Mouse (Mus musculus): ENCODE measurements around the gene Cbx2. TPM values are rescaled to one million over a fixed set of nuclear protein-coding genes. Genes with fewer than 3 reads are reported as not detected.

Cbx2 gene
- polyA plus RNA-seq, 1 experiment from 2014 or later: 44.4 TPM

- Histone ChIP-seq H3K4me2 (replicated peaks; ENCODE audit: low read depth, low read length) (no peak overlapping the region), H3K9me3 (ENCODE audit: control insufficient read depth, low read length) (no peaks in the 10 kb centered on the region), H3K9ac (ENCODE audit: low read depth, low read length) (no peak overlapping the region), H3K27ac (ENCODE audit: low read depth, low read length) (no peak overlapping the region), H3K27me3 (ENCODE audit: control insufficient read depth, insufficient read depth, low read length) (peaks cover 78% of the 10 kb centered on the region), H3K4me1 (replicated peaks; ENCODE audit: control insufficient read depth, insufficient read depth, low read length) (peaks cover 26% of the 10 kb centered on the region), H3K36me3 (ENCODE audit: control insufficient read depth, insufficient read depth, low read length) (no peaks in the 10 kb centered on the region), H3K4me3 (ENCODE audit: low read depth, low read length) (no peak overlapping the region)
- ATAC-seq (ENCODE audit: low FRiP score) (no peak), DNase-seq (ENCODE audit: low spot score) (no peak)
- 4% methylated on average over 4 of the region's 4 CpGs for WGBS
These were observed 20.4 kb downstream of the Cbx2 start for GRCm38 (mm10) chr11:119043273-119043540.

GRCm38 (mm10) chr11:119043761-119044550, 21.2 kb downstream of the Cbx2 start:
- Histone ChIP-seq H3K9me3 (ENCODE audit: control insufficient read depth, low read length) (no peaks in the 10 kb centered on the region), H3K9ac (ENCODE audit: low read depth, low read length) (no peak overlapping the region), H3K4me3 (ENCODE audit: low read depth, low read length) (no peak overlapping the region), H3K27ac (ENCODE audit: low read depth, low read length) (no peak overlapping the region), H3K36me3 (ENCODE audit: control insufficient read depth, insufficient read depth, low read length) (no peaks in the 10 kb centered on the region), H3K27me3 (ENCODE audit: control insufficient read depth, insufficient read depth, low read length) (peaks cover 78% of the 10 kb centered on the region), H3K4me2 (replicated peaks; ENCODE audit: low read depth, low read length) (no peak overlapping the region), H3K4me1 (replicated peaks; ENCODE audit: control insufficient read depth, insufficient read depth, low read length) (peaks cover 27% of the 10 kb centered on the region)
- no peak for ATAC-seq (ENCODE audit: low FRiP score)
- DNase-seq (ENCODE audit: low spot score): peak; percentile 63
- WGBS: 5% methylated on average over 10 of the region's 10 CpGs

GRCm38 (mm10) chr11:119044551-119045337, 22.0 kb downstream of the Cbx2 start:
- Histone ChIP-seq H3K4me2 (replicated peaks; ENCODE audit: low read depth, low read length) (no peak overlapping the region), H3K4me3 (ENCODE audit: low read depth, low read length) (peak overlapping the region; percentile 10; the same call in 1 of the 2 replicates), H3K36me3 (ENCODE audit: control insufficient read depth, insufficient read depth, low read length) (no peaks in the 10 kb centered on the region), H3K27ac (ENCODE audit: low read depth, low read length) (no peak overlapping the region), H3K9ac (ENCODE audit: low read depth, low read length) (no peak overlapping the region), H3K9me3 (ENCODE audit: control insufficient read depth, low read length) (no peaks in the 10 kb centered on the region), H3K27me3 (ENCODE audit: control insufficient read depth, insufficient read depth, low read length) (peaks cover 79% of the 10 kb centered on the region), H3K4me1 (replicated peaks; ENCODE audit: control insufficient read depth, insufficient read depth, low read length) (peaks cover 26% of the 10 kb centered on the region)
- under 1% methylated on average over 41 of the region's 41 CpGs for WGBS
- ATAC-seq (ENCODE audit: low FRiP score): no peak
- DNase-seq (ENCODE audit: low spot score): peak; percentile 61

- H3K4me1 ChIP-seq (replicated peaks; ENCODE audit: control insufficient read depth, insufficient read depth, low read length): peaks cover 22% of the 10 kb centered on the region
- under 1% methylated on average over 39 of the region's 39 CpGs for WGBS
- H3K27ac ChIP-seq (ENCODE audit: low read depth, low read length): no peak overlapping the region
These were observed 24.0 kb downstream of the Cbx2 start for GRCm38 (mm10) chr11:119046601-119047245.

GRCm38 (mm10) chr11:119047261-119048132, 24.7 kb downstream of the Cbx2 start:
- Histone ChIP-seq H3K9me3 (ENCODE audit: control insufficient read depth, low read length) (no peaks in the 10 kb centered on the region), H3K36me3 (ENCODE audit: control insufficient read depth, insufficient read depth, low read length) (no peaks in the 10 kb centered on the region), H3K4me1 (replicated peaks; ENCODE audit: control insufficient read depth, insufficient read depth, low read length) (peaks cover 20% of the 10 kb centered on the region), H3K27me3 (ENCODE audit: control insufficient read depth, insufficient read depth, low read length) (peaks cover 97% of the 10 kb centered on the region), H3K4me3 (ENCODE audit: low read depth, low read length) (no peak overlapping the region), H3K27ac (ENCODE audit: low read depth, low read length) (no peak overlapping the region), H3K9ac (ENCODE audit: low read depth, low read length) (no peak overlapping the region), H3K4me2 (replicated peaks; ENCODE audit: low read depth, low read length) (no peak overlapping the region)
- 2% methylated on average over 39 of the region's 43 CpGs for WGBS
- peak; percentile 72 for DNase-seq (ENCODE audit: low spot score)
- peak; percentile 9; the same call in 1 of the 2 replicates for ATAC-seq (ENCODE audit: low FRiP score)

More at GRCm38 (mm10) chr11:119046601-119047245, 24.0 kb downstream of the Cbx2 start:
- DNase-seq (ENCODE audit: low spot score) (peak; percentile 80), ATAC-seq (ENCODE audit: low FRiP score) (peak; percentile 42; the same call in 1 of the 2 replicates)
- peak overlapping the region; percentile 50 for H3K9ac ChIP-seq (ENCODE audit: low read depth, low read length)
- no peaks in the 10 kb centered on the region for H3K36me3 ChIP-seq (ENCODE audit: control insufficient read depth, insufficient read depth, low read length)
- H3K27me3 ChIP-seq (ENCODE audit: control insufficient read depth, insufficient read depth, low read length): peaks cover 97% of the 10 kb centered on the region
- peak overlapping the region; percentile 51 for H3K4me2 ChIP-seq (replicated peaks; ENCODE audit: low read depth, low read length)
- no peaks in the 10 kb centered on the region for H3K9me3 ChIP-seq (ENCODE audit: control insufficient read depth, low read length)
- peak overlapping the region; percentile 32 for H3K4me3 ChIP-seq (ENCODE audit: low read depth, low read length)

GRCm38 (mm10) chr11:119048133-119048510, 25.4 kb downstream of the Cbx2 start:
- no peaks in the 10 kb centered on the region for H3K36me3 ChIP-seq (ENCODE audit: control insufficient read depth, insufficient read depth, low read length)
- ATAC-seq (ENCODE audit: low FRiP score): no peak
- H3K27me3 ChIP-seq (ENCODE audit: control insufficient read depth, insufficient read depth, low read length): peaks cover 96% of the 10 kb centered on the region
- no peak overlapping the region for H3K27ac ChIP-seq (ENCODE audit: low read depth, low read length)
- peaks cover 18% of the 10 kb centered on the region for H3K4me1 ChIP-seq (replicated peaks; ENCODE audit: control insufficient read depth, insufficient read depth, low read length)
- H3K9me3 ChIP-seq (ENCODE audit: control insufficient read depth, low read length): no peaks in the 10 kb centered on the region
- no peak overlapping the region for H3K4me2 ChIP-seq (replicated peaks; ENCODE audit: low read depth, low read length)
- H3K9ac ChIP-seq (ENCODE audit: low read depth, low read length): no peak overlapping the region
- DNase-seq (ENCODE audit: low spot score): no peak
- under 1% methylated on average over 13 of the region's 13 CpGs for WGBS
- no peak overlapping the region for H3K4me3 ChIP-seq (ENCODE audit: low read depth, low read length)

- Histone ChIP-seq H3K36me3 (ENCODE audit: control insufficient read depth, insufficient read depth, low read length) (no peaks in the 10 kb centered on the region), H3K4me1 (replicated peaks; ENCODE audit: control insufficient read depth, insufficient read depth, low read length) (peaks cover 22% of the 10 kb centered on the region)
These were observed 27.6 kb downstream of the Cbx2 start for GRCm38 (mm10) chr11:119050361-119050760.

GRCm38 (mm10) chr11:119051426-119051825, 28.7 kb downstream of the Cbx2 start:
- Histone ChIP-seq H3K4me3 (ENCODE audit: low read depth, low read length) (no peak overlapping the region), H3K27me3 (ENCODE audit: control insufficient read depth, insufficient read depth, low read length) (peaks cover 85% of the 10 kb centered on the region), H3K9me3 (ENCODE audit: control insufficient read depth, low read length) (no peaks in the 10 kb centered on the region), H3K36me3 (ENCODE audit: control insufficient read depth, insufficient read depth, low read length) (no peaks in the 10 kb centered on the region), H3K4me2 (replicated peaks; ENCODE audit: low read depth, low read length) (no peak overlapping the region), H3K9ac (ENCODE audit: low read depth, low read length) (no peak overlapping the region), H3K27ac (ENCODE audit: low read depth, low read length) (no peak overlapping the region), H3K4me1 (replicated peaks; ENCODE audit: control insufficient read depth, insufficient read depth, low read length) (peaks cover 23% of the 10 kb centered on the region)
- ATAC-seq (ENCODE audit: low FRiP score) (no peak), DNase-seq (ENCODE audit: low spot score) (no peak)

More at GRCm38 (mm10) chr11:119050361-119050760, 27.6 kb downstream of the Cbx2 start:
- no peak overlapping the region for H3K9ac ChIP-seq (ENCODE audit: low read depth, low read length)
- no peak overlapping the region for H3K27ac ChIP-seq (ENCODE audit: low read depth, low read length)
- H3K9me3 ChIP-seq (ENCODE audit: control insufficient read depth, low read length): no peaks in the 10 kb centered on the region
- no peak for ATAC-seq (ENCODE audit: low FRiP score)
- no peak overlapping the region for H3K4me2 ChIP-seq (replicated peaks; ENCODE audit: low read depth, low read length)
- peaks cover 90% of the 10 kb centered on the region for H3K27me3 ChIP-seq (ENCODE audit: control insufficient read depth, insufficient read depth, low read length)
- WGBS: 0% methylated on average over 2 of the region's 2 CpGs
- DNase-seq (ENCODE audit: low spot score): no peak
- H3K4me3 ChIP-seq (ENCODE audit: low read depth, low read length): no peak overlapping the region
